Mouse (Mus musculus) thymus, postnatal 14 days (tissue): ENCODE measurements around the gene Smarca4.
A peak's percentile ranks its signal among the peaks of the same experiment; 100 is the strongest.
"Not testable (repeated sequence)": the region's sequence is repeated elsewhere in the genome, so short reads cannot be mapped to it uniquely, and the experiment has no call there.

Source experiments
- DNase-seq: peaks from one replicate; pipeline ENCODE4 v3.0.0; 2021

Gene Smarca4

GRCm38 (mm10) chr9:21615617-21616231 lies at the start of gene Smarca4:
TSS of gene Smarca4 (plus strand) at chr9:21616169.
- peak; percentile 100 for DNase-seq

- no peak for DNase-seq
These were observed 49.4 kb upstream of the Smarca4 start for GRCm38 (mm10) chr9:21566538-21566937.

GRCm38 (mm10) chr9:21567051-21567450 lies 48.9 kb upstream of the Smarca4 start:
- no peak for DNase-seq

GRCm38 (mm10) chr9:21568657-21569255 lies 47.2 kb upstream of the Smarca4 start:
- DNase-seq: no peak

- DNase-seq: no peak
These were observed 41.8 kb upstream of the Smarca4 start for GRCm38 (mm10) chr9:21574012-21574801.

GRCm38 (mm10) chr9:21575253-21575652 lies 40.7 kb upstream of the Smarca4 start:
- no peak for DNase-seq

GRCm38 (mm10) chr9:21576286-21576685 lies 39.7 kb upstream of the Smarca4 start:
- no peak for DNase-seq

- no peak for DNase-seq
These were observed 37.7 kb upstream of the Smarca4 start for GRCm38 (mm10) chr9:21578226-21578625.

- no peak for DNase-seq
These were observed 30.6 kb upstream of the Smarca4 start for GRCm38 (mm10) chr9:21585401-21585800.

- peak; percentile 3 for DNase-seq
These were observed 28.2 kb upstream of the Smarca4 start for GRCm38 (mm10) chr9:21587678-21588349.

GRCm38 (mm10) chr9:21588350-21588749 lies 27.6 kb upstream of the Smarca4 start:
- DNase-seq: peak; percentile 3

- no peak for DNase-seq
These were observed 26.4 kb upstream of the Smarca4 start for GRCm38 (mm10) chr9:21589538-21589937.

GRCm38 (mm10) chr9:21591127-21591830 lies 24.7 kb upstream of the Smarca4 start:
- no peak for DNase-seq

GRCm38 (mm10) chr9:21591831-21592702 lies 23.9 kb upstream of the Smarca4 start:
- DNase-seq: no peak

GRCm38 (mm10) chr9:21592703-21593121 lies 23.3 kb upstream of the Smarca4 start, which contains the start of the genes Timm29 and Yipf2:
TSS of gene Timm29 (plus strand) at chr9:21592722.
TSS of gene Yipf2 (minus strand) at chr9:21592828.
- peak; percentile 92 for DNase-seq

- peak; percentile 60 for DNase-seq
These were observed 22.7 kb upstream of the Smarca4 start for GRCm38 (mm10) chr9:21593122-21593721.

GRCm38 (mm10) chr9:21594350-21594749 lies 21.6 kb upstream of the Smarca4 start:
- DNase-seq: not testable (repeated sequence)

GRCm38 (mm10) chr9:21594838-21595237 lies 21.1 kb upstream of the Smarca4 start:
- no peak for DNase-seq

- DNase-seq: peak; percentile 66
These were observed 17.8 kb upstream of the Smarca4 start for GRCm38 (mm10) chr9:21598198-21598597.

GRCm38 (mm10) chr9:21600186-21600585 lies 15.8 kb upstream of the Smarca4 start:
- DNase-seq: no peak

- no peak for DNase-seq
These were observed 14.9 kb upstream of the Smarca4 start for GRCm38 (mm10) chr9:21601073-21601472.
